Mouse (Mus musculus): Measurements from ENCODE around the gene Rhot2.
A peak's percentile ranks its signal among the peaks of the same experiment; 100 is the strongest.

The Rhot2 gene

DNA sequence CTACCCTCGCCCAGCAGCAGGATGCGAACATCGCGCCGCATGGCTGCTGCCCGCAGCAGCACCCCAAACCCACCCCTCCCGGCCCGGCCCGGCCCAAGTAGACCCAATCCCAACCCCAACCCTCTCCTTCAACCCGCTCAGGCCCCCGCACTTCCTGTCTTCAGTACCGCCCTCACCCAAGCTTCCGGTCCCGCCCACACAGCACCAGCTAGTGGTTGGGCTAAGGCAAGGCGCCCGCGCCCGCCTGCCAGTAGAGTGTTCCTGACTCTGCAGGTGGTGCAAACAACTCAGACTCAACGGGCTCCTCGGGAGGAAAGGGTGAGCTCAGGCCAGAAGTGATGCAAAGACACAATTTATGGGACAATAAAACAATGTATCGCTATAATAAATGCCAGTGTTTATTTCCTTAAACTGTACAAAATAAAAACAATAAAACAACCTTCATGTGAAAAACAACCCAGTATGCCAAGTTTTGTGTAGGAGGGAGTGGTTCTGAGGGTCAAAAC lies at the start of gene Rhot2:
TSS of gene Rhot2 (minus strand) at position 456 of the 506 bp plus-strand sequence.
- peak; percentile 92 to 94 for DNase-seq

DNA sequence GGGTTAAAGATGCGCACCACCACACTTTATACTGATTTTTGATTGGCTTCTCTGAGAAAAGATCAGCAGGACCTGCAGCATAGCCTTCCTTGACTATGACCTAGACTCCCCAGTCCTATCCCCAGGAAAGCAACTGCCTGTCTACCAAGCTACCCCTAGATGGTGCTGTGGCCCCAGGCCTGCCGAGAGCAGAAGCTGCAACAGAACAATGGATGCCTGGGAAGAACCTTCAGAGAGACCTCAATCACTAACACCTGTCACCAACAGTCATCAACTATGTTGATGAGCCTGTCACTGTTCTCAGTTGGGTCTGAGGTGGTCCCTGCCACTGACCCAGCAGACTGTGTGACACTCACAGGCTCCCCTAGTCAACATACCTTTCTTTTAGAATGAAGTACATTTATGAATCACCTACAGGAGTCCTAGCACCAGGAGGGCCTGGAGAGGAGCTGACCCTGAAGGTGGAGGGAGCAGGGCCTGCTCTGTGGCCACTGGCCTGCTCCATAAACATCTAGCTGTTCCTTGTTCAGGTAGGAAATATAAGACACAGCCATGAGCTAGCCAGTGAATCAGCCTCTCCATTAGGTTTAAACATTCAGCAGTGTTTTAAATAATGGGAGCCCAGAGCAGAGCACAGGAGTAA lies 49.4 kb upstream of the Rhot2 start:
- DNase-seq: peak; percentile 80 to 84

DNA sequence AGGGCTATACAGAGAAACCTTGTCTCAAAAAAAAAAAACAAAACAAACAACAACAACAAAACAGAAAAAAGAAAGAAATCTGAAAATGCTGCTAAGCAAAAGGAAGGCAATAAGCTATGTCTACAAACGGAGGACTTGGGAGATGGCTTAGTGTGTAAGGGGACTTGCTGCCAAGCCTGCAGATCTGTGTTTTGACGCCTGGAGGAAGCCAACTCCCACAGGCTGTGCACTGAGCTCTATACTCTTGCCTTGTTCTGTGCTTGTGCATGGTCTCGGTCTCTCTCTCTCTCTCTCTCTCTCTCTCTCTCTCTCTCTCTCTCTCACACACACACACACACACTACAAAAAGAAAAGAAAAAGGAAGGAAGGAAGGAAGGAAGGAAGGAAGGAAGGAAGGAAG lies 44.2 kb upstream of the Rhot2 start:
- DNase-seq: no peak

DNA sequence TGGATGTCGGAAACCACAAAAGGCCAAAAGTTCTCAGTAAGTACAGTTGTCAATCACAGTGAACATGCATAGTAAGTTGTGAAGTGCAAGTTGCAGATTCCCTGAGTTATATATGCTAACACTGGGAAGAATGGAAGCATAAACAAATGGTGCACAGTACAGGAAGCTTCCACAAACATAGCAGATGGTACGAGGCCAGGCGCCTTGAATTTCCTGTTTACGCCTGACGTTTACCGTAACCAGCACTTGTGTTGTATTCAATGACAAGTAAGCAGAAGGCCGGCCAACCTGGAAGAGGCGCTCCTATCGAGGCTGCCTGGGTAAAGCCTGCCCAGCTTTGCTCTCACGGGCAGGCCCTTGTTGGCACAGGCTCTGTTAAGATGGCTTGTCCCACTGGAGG lies 42.8 kb upstream of the Rhot2 start:
- no peak for DNase-seq

DNA sequence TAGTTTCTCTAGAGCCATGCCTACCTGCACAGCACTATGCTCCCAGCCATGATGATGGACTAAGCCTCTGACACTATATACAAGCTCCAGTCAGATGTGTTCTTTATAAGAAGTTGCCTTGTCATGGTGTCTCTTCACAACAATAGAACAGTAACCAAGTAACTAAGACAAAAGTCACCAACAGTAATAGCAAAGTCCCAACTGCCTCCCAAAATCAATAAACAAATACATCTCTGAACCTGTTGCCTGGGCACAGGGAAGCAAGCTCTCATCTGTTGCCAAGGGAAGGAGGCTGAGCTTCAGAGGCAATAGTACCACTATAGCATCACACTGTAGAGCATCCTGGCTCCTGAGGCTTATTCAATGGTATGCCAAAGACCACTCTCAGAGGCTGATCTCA lies 42.2 kb upstream of the Rhot2 start:
- DNase-seq: no peak

DNA sequence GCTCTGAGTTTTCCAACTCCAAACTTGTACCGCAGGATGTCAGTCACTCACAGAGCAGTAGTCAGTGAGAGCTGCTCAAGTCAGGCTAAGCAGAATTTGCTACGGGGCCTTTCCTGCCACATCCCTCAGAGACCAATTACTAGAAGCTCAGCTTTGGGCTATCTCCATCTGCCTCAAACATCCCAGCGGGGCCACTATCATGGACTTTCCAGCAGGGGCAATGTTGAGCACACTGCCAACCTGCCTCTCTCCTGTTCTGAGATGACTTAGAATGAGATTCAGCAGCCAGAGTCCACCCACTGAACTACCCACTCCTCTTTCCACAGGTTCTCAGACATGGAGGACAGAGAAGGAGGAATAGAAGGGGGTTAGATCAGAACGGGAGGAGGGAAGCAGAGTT lies 41.0 kb upstream of the Rhot2 start:
- DNase-seq: peak in 1 of 2 experiments; percentile 48

DNA sequence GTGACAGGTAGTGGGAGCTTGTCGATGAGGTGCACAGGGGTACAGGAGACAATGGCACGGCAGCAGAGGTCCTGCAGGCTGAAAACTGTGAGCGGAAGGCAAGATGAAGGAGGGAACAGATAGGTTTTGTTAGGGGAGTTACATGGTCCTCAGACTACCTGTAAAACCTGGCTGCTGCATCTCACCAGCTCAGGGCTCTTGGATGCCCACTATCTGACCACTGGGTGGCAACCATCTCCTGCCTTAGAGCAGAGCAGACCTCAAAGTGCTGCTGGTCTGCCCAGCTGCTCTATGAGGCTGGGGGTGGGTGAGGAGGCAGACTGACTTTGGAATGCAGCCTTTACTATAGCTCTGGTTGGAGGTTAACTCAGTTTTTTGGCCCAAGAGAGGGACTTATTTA lies 39.2 kb upstream of the Rhot2 start:
- no peak for DNase-seq

DNA sequence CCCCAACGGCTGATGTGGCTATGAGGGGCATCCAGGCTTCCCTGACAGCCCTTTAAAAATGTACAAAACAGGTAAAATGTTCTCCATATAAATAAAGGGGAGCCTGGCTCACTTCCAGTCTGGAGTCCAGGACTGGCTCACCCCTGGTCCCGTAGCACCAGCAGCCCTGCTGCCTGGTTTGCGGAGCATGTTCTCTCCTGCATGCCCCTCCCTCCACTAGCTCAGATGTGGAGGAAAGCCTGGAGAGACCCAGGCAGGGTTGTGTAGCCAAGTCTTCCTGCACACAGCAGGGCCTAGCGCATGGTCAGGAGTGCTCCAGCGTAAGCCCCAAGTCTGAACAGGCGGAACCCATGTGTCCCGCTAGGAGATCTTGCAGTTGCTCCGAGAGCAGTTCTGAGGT lies 38.6 kb upstream of the Rhot2 start:
- DNase-seq: no peak

DNA sequence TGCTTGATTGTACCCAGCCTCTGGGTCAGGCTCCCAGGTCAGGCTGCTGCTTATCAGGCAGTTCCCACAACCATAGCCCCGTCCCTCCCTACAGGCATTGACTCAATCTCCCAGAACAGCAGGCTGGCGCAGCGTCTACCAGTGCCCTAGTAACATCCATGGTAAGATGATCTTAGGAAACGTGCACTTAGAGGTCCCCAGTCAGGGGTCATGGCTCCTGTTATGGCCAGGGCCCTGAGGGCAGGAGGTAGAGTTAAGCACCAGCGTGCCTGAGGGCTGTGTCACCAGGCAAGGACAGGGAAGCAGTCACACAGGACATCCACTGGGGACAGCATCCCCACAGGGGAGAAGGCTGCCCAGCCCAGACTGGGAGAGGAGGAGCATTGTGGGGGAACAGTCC lies 37.7 kb upstream of the Rhot2 start:
- DNase-seq: no peak

DNA sequence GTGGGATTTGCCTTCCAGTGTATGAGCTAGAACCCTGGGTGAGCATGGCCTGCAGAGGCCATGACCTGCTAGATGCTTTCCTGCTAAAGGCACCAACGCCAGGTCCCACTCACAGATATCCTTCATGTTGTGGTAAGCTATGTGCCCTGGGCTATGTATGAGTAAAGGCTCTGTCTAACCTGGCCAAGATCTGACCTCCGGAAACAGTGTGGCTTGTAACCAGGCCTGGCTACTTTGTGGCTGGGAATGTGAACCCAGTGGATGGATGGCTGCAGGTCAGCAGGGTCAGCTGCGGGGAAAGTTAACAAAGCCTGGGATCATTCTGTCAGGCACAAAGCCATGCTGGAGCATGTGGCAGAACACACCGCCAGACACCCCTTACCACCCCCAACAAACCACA lies 37.0 kb upstream of the Rhot2 start:
- DNase-seq: no peak

DNA sequence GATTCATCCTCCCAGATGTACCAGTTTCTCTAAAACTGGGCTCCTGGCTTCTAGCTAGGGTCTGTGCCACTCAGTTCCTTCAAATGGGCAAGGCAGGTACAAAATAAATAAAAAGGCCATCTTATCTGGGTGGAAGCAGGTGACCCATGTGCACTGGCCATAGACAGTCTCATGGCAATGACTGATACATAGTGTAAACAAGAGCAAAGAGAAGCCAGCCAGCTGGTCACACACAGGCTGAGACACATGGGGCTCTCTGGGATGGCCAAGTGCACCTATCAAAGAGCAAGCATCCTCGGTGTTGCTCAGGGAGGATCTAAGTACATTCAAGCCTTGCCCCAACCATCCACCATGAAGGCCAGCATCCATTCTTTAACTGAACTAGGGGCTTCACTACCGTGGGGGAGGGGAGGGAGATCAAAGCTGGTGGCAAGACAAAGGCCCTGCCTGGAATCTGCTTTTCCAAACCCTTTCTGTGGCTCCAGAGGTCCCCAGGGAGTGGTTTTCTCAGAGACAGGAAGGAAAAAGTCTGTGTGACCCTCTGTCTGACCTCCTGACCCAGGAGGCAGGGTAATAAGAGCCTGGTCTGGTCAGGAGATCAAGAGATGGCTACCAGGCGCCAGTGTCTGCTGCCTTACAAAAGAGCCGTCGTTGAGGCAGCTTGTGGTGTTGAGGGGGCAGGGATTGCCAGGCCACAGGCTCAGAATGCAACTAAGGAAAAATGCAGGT lies 36.4 kb upstream of the Rhot2 start:
- no peak for DNase-seq

DNA sequence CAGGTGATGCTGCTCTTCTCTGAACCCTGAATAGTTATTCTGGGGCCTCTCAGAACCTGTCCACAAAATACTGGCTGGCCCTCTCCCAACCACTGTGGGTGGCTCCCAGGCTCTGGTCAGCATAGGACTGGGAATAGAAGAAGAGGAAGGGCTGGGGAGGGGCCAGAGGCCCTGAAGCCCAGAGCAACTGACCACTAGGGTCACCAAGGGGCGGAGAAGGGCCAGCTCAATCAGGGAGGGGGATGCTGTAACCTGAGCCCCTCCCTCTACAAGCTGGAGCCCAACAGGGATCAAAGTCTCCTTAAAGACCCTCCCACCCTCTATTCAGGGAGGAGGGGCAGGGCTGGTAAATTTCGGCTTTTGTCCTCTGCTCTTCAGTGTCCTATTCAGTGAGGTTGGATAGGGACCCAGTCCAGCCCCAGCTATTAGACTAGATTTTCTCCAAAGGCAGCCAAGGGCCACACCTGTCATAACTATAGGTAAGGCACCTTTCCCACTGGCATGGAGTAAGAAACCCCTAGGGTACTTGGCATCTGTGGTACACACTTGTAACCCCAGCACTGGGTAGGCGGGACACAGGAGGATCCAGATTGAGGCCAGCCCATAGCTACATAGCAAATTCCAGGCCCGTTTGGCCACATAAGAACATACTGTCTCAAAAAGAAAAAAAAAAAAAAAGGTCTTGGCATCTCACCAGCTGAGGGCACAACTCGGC lies 35.7 kb upstream of the Rhot2 start, which contains the start of gene Wfikkn1:
TSS of gene Wfikkn1 (minus strand) at position 663 of the 715 bp plus-strand sequence.
- DNase-seq: no peak

DNA sequence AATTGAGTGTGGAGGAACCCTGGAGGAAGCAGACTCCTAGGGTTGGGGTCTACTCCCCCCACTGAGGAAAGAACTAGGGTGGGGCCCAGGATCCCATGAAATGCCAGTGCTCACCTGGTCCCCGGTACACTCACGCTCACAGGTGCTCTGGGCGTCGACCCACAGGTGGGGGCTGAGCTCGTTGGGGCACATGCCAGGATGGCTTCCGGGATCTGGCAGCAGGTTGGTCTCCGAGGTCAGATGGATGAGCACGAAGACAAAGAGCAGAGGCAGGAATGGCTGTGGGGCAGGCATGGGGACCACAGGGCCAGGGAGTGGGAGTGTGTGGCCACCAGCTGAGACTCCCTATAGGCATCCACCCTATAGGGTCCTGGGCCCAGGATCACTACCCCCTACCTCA lies 35.1 kb upstream of the Rhot2 start:
- DNase-seq: no peak

DNA sequence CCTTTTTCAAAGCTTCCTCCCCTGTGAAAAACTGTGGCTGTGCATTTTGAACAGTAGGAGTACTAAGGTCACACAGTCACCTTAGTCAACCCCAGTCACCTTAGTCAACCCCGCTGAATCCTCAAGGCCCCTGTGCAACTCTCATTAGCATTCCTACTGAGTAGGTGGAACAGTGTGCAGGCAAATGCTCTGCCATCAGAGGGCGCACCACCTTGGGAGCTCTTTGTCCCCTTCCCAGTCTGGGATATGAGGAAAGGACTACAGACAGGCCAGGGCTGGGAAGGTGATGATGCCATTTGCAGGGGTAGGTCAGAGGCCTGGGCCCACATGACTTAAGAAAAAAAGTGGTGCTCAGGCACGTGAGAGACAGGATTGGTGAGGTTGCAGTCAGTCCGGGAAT lies 34.6 kb upstream of the Rhot2 start:
- DNase-seq: peak in 1 of 2 experiments; percentile 48

DNA sequence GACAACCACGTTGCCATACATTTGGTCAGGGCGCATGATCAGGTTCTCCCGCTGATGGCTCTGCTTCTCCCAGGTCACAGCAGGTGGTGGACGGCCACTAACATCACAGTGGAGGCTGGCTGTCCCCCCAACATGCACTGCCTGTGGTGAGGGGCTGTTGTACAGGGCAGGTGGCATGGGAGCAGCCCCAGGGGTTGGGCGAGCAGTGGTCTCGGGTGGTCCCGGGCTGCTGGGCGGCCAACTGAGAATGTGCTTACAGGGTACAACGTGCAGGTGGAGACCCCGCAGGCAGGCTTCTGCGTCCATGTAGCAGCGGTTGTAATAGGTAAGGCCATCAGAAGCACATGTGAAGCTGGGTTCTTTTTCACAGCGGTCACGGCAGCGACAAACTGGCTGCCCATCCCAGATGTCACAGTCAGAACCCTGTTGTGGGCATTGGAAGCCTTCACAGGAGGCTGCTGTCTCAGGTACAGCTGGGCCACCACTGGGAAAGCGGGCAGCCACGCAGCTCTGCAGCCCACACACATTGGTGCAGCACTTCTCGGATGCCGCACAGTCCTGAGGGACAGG lies 34.0 kb upstream of the Rhot2 start:
- DNase-seq: no peak

DNA sequence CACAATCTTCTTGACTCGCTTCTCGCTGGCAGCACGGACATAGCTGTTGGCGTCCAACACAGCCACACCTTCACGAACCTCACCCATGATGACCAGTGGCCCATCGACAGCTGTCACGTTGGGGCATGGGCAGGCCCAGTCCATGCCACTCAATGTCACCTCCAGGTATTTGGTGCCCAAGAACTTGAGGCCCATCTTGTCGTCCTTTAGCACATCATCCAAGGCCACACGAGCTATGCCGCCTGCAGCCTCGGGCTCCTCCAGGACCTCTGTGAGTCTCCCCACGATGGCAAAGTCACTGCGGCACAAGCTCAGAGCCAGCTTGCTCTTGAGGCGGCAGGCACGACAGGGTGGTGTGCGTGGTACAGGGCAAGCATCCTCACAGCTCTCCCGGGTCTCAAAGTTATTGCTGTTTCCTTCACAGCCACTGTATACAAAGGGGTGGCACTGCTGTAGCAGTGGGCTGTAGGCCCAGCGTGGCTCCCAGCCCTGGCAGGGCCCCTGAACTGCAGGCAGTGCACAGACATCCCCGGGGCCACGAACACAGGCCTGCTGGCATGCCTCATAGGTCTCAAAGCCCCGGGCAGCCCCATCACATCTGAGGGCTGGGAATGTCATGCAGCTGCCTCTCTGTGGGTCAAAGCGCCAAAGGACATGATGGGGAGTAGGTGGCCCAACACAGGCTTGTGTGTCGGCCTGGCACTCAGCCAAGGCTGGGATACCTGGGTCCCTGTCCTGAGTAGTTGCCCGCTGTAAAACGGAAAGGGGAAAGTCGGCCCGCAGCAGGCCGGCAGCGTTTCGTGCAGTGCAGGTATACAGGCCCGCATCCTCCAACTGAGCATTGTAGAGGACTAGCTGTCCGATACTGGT lies 33.3 kb upstream of the Rhot2 start:
- DNase-seq: no peak

DNA sequence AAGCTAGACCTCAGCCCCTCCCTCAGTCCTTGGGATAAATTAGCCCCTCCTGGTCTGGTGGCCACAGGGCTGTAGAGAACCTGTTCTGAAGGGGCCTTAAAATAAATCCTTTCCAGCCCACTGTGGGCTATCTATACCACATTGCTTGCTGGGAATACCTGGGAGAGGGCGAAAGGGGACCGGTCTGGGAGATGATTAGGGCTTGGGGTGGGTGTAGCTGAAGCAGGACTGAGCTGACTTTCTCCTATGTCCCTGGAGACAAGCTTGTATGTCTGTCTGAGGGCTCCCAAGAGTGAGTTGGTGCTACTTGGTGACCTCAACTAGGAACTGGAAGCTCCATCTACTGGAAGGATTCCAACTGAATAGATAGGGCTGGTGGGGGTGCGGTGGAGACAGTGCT lies 32.4 kb upstream of the Rhot2 start:
- DNase-seq: no peak

DNA sequence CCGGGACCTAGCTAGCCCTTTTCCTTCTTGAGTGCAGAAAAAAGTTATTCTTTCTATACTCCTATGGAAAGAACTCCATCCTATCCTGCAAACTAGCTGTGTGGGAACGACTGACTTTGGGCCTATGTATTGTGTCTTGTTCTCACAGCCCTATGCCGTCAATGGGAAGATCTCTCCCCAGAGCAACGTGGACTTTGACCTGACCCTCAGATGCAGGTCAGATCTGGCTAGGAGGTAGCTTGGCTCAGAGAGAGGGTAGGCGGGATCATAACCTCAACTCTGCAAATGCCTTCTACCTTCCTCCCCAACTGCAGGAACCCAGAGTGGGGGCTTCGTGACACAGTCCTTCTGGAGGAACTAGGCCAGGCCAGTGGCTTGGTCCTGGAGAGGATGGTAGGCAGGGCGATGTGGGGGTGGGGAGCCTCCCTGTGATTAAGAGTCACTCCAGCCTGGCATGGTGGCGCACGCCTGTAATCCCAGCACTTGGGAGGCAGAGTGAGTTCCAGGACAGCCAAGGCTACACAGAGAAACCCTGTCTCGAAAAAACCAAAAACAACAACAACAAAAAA lies 31.8 kb upstream of the Rhot2 start:
- no peak for DNase-seq

DNA sequence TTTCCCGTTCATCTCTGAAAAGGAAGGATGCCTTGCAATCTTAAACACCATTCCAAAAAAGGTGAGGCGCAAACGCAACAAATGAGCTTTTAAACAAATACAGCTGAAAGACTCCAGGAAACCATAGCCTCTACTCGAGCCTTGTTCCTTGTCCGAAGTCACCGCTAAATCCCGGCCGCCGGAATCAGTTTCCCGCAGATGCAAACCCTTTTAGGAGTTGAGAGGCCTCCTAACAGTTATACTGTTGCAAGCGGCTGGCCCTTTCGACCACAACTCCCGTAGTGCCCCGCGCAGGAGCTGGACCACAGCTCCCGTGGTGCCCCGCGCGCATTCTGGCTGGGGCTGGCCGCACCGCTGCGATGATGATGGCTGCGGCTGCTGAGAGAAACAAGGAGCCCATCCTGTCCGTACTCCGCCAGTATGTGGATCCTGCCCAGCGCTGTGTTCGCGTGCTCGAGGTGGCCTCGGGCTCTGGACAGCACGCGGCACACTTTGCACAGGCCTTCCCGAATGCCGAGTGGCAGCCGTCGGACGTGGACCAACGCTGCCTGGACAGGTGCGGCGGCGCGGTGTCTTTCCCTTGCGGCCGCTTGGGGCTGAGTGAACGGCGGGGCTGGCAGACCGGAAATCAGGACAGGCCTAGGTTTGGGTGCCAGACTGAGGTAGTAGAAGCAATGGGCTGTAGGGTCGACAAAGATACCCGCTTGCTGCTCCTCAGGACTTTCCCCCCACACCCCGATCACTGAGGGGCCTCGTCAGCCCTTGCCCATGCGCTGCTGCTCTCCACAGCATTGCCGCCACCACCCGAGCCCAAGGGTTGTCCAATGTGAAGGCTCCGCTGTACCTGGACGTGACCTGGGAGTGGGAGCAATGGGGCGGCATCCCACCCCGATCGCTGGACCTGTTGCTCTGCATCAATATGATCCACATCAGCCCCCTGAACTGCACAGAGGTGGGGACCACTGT lies 30.8 kb upstream of the Rhot2 start:
- peak; percentile 91 to 92 for DNase-seq

DNA sequence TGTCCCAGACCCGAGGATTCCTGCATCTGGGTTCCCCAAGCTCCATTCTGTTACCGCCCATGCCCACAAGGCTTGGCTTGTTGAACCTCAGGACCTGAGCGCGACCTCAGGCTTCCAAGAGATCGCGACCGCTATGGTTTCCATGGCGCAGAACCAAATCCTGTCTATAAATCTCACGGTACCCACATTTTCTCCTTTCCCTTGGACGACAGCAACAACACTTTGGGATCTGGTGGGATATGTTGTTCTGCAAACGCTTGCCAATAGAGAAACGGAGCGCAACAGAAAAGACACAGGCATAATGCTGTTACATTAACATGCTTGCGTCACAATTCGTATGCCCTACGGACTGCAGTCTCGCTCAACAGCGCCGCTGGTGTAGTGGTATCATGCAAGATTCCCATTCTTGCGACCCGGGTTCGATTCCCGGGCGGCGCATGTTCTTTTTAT lies 30.1 kb upstream of the Rhot2 start, which contains the start of gene Mettl26:
TSS of gene Mettl26 (plus strand) at position 354 of the 450 bp plus-strand sequence.
- peak; percentile 91 to 98 for DNase-seq

Measured in cerebellum, postnatal 36 days (tissue).